Mouse (Mus musculus): ENCODE measurements around the gene Notch3.
"Not testable (repeated sequence)": the region's sequence is repeated elsewhere in the genome, so short reads cannot be mapped to it uniquely, and the experiment has no call there.

Gene Notch3

GRCm38 (mm10) chr17:32166687-32167086, at the start of gene Notch3:
Gene Notch3, minus strand, starts transcription at chr17:32166852.
- no peak for DNase-seq (ENCODE audit: low spot score in 2 of 2)

GRCm38 (mm10) chr17:32215587-32215986, 48.9 kb upstream of the Notch3 start:
- DNase-seq (ENCODE audit: low spot score in 2 of 2): not testable (repeated sequence)

- DNase-seq (ENCODE audit: low spot score in 2 of 2): not testable (repeated sequence)
Observed at GRCm38 (mm10) chr17:32211554-32211953, 44.9 kb upstream of the Notch3 start.

- DNase-seq (ENCODE audit: low spot score in 2 of 2): peak; percentile 17 to 24
Observed at GRCm38 (mm10) chr17:32209752-32210151, 43.1 kb upstream of the Notch3 start.

- no peak for DNase-seq (ENCODE audit: low spot score in 2 of 2)
Observed at GRCm38 (mm10) chr17:32209144-32209543, 42.5 kb upstream of the Notch3 start.

GRCm38 (mm10) chr17:32207586-32208245, 41.1 kb upstream of the Notch3 start:
- DNase-seq (ENCODE audit: low spot score in 2 of 2): no peak

GRCm38 (mm10) chr17:32205345-32205744, 38.7 kb upstream of the Notch3 start:
- no peak for DNase-seq (ENCODE audit: low spot score in 2 of 2)

GRCm38 (mm10) chr17:32202972-32203371, 36.3 kb upstream of the Notch3 start:
- DNase-seq (ENCODE audit: low spot score in 2 of 2): no peak

GRCm38 (mm10) chr17:32201086-32201485, 34.4 kb upstream of the Notch3 start:
- DNase-seq (ENCODE audit: low spot score in 2 of 2): peak in 1 of 2 experiments; percentile 23

- DNase-seq (ENCODE audit: low spot score in 2 of 2): no peak
Observed at GRCm38 (mm10) chr17:32199796-32200195, 33.1 kb upstream of the Notch3 start.

- DNase-seq (ENCODE audit: low spot score in 2 of 2): no peak
Observed at GRCm38 (mm10) chr17:32197156-32197555, 30.5 kb upstream of the Notch3 start.

GRCm38 (mm10) chr17:32195725-32196124, 29.1 kb upstream of the Notch3 start:
- DNase-seq (ENCODE audit: low spot score in 2 of 2): no peak

GRCm38 (mm10) chr17:32193010-32193409, 26.4 kb upstream of the Notch3 start:
- DNase-seq (ENCODE audit: low spot score in 2 of 2): no peak

GRCm38 (mm10) chr17:32189850-32190249, 23.2 kb upstream of the Notch3 start:
- no peak for DNase-seq (ENCODE audit: low spot score in 2 of 2)

GRCm38 (mm10) chr17:32188863-32189636, 22.4 kb upstream of the Notch3 start, which contains the start of gene Ephx3:
Gene Ephx3, minus strand, starts transcription at chr17:32189549.
- no peak for DNase-seq (ENCODE audit: low spot score in 2 of 2)

- no peak for DNase-seq (ENCODE audit: low spot score in 2 of 2)
Observed at GRCm38 (mm10) chr17:32183017-32183416, 16.4 kb upstream of the Notch3 start.

- DNase-seq (ENCODE audit: low spot score in 2 of 2): no peak
Observed at GRCm38 (mm10) chr17:32179621-32180491, 13.2 kb upstream of the Notch3 start.

GRCm38 (mm10) chr17:32176919-32177318, 10.3 kb upstream of the Notch3 start:
- DNase-seq (ENCODE audit: low spot score in 2 of 2): no peak

GRCm38 (mm10) chr17:32173166-32173565, 6.5 kb upstream of the Notch3 start:
- DNase-seq (ENCODE audit: low spot score in 2 of 2): no peak

GRCm38 (mm10) chr17:32172485-32172884, 5.8 kb upstream of the Notch3 start:
- DNase-seq (ENCODE audit: low spot score in 2 of 2): no peak

GRCm38 (mm10) chr17:32169518-32170225, 3.0 kb upstream of the Notch3 start:
- DNase-seq (ENCODE audit: low spot score in 2 of 2): no peak

Measured in spleen, postnatal 36 days (tissue).